Mouse (Mus musculus) MN1 (cell line): ENCODE measurements at regions not wholly inside any gene's neighbourhood (a gene's known extent, or its start where the extent isn't known, plus 50 kb on each side); places are given as distances from the start of the nearest gene placed in this dataset.
A peak's percentile ranks its signal among the peaks of the same experiment; 100 is the strongest.

Experiments
- DNase-seq: peaks from one replicate; pipeline ENCODE4 v3.0.0-alpha.2; 2016; ENCODE audit warnings: low spot score

- no peak for DNase-seq
Measured at GRCm38 (mm10) chr6:143287322-143287721, 120.3 kb downstream of the Etnk1 start.

- DNase-seq = no peak
Measured at GRCm38 (mm10) chr6:143288491-143289130, 121.6 kb downstream of the Etnk1 start.

- DNase-seq = no peak
Measured at GRCm38 (mm10) chr6:143293648-143294047, 126.6 kb downstream of the Etnk1 start.

- no peak for DNase-seq
Measured at GRCm38 (mm10) chr6:143298391-143298790, 131.4 kb downstream of the Etnk1 start.

- no peak for DNase-seq
Measured at GRCm38 (mm10) chr6:143301414-143301813, 134.4 kb downstream of the Etnk1 start.

- no peak for DNase-seq
Measured at GRCm38 (mm10) chr6:143307327-143307726, 140.3 kb downstream of the Etnk1 start.

- DNase-seq = no peak
Measured at GRCm38 (mm10) chr6:143315859-143316258, 148.8 kb downstream of the Etnk1 start.

GRCm38 (mm10) chr6:143320426-143320825 is 153.4 kb downstream of the Etnk1 start:
- no peak for DNase-seq

GRCm38 (mm10) chr6:143324636-143325035 is 157.6 kb downstream of the Etnk1 start:
- DNase-seq = no peak

GRCm38 (mm10) chr6:143326956-143327722 is 160.1 kb downstream of the Etnk1 start:
- no peak for DNase-seq

GRCm38 (mm10) chr6:143327788-143328187 is 160.8 kb downstream of the Etnk1 start:
- no peak for DNase-seq

- DNase-seq = no peak
Measured at GRCm38 (mm10) chr6:143328202-143328601, 161.2 kb downstream of the Etnk1 start.

GRCm38 (mm10) chr6:143329096-143329495 is 162.1 kb downstream of the Etnk1 start:
- DNase-seq = no peak

GRCm38 (mm10) chr6:143333493-143333892 is 166.5 kb downstream of the Etnk1 start:
- no peak for DNase-seq

GRCm38 (mm10) chr6:143336574-143336973 is 169.6 kb downstream of the Etnk1 start:
- no peak for DNase-seq

GRCm38 (mm10) chr6:143349000-143349399 is 182.0 kb downstream of the Etnk1 start:
- DNase-seq = no peak

GRCm38 (mm10) chr6:143359320-143360032 is 192.5 kb downstream of the Etnk1 start:
- no peak for DNase-seq

- DNase-seq = no peak
Measured at GRCm38 (mm10) chr6:143361149-143361725, 194.2 kb downstream of the Etnk1 start.

GRCm38 (mm10) chr6:143361963-143362362 is 194.9 kb downstream of the Etnk1 start:
- DNase-seq = no peak

GRCm38 (mm10) chr6:143365840-143366239 is 198.8 kb downstream of the Etnk1 start:
- DNase-seq = peak; percentile 15

GRCm38 (mm10) chr6:143367804-143368203 is 200.8 kb downstream of the Etnk1 start:
- DNase-seq = no peak

- DNase-seq = no peak
Measured at GRCm38 (mm10) chr6:143368646-143369045, 201.6 kb downstream of the Etnk1 start.

GRCm38 (mm10) chr6:143372487-143372886 is 205.5 kb downstream of the Etnk1 start:
- no peak for DNase-seq
